Mouse (Mus musculus) lung, postnatal 25 days (tissue): ENCODE results near the gene Purb.
"Not testable (repeated sequence)": the region's sequence is repeated elsewhere in the genome, so short reads cannot be mapped to it uniquely, and the experiment has no call there.

Source experiments
- DNase-seq: peaks from one replicate; pipeline ENCODE4 v3.0.0; 2022; ENCODE audit warnings: low spot score

The Purb gene

GRCm38 (mm10) chr11:6444077-6444853 is 31.5 kb downstream of the Purb start, which contains the start of gene H2afv:
H2afv (minus strand) TSS chr11:6444443.
- DNase-seq = peak; percentile 99

GRCm38 (mm10) chr11:6443727-6444076 is 32.0 kb downstream of the Purb start:
- no peak for DNase-seq

GRCm38 (mm10) chr11:6443102-6443501 is 32.6 kb downstream of the Purb start:
- no peak for DNase-seq

GRCm38 (mm10) chr11:6442566-6442965 is 33.2 kb downstream of the Purb start:
- DNase-seq = no peak

GRCm38 (mm10) chr11:6440171-6440570 is 35.5 kb downstream of the Purb start:
- no peak for DNase-seq

- no peak for DNase-seq
Measured at GRCm38 (mm10) chr11:6437667-6438066, 38.0 kb downstream of the Purb start.

- peak; percentile 50 for DNase-seq
Measured at GRCm38 (mm10) chr11:6436442-6436841, 39.3 kb downstream of the Purb start.

- DNase-seq = no peak
Measured at GRCm38 (mm10) chr11:6430186-6430585, 45.5 kb downstream of the Purb start.

GRCm38 (mm10) chr11:6420722-6421350 is 54.9 kb downstream of the Purb start:
- DNase-seq = no peak

GRCm38 (mm10) chr11:6420283-6420703 is 55.4 kb downstream of the Purb start:
- DNase-seq = no peak

GRCm38 (mm10) chr11:6419156-6419555 is 56.6 kb downstream of the Purb start:
- DNase-seq = not testable (repeated sequence)

GRCm38 (mm10) chr11:6418751-6419150 is 57.0 kb downstream of the Purb start:
- DNase-seq = no peak
